Mouse (Mus musculus) monocyte, adult 2 months (primary cell): Measurements from ENCODE around the gene Scg5.

Experiments
- DNase-seq, 2 experiments: peaks; one replicate each; pipeline ENCODE4 v3.0.0; 2022; ENCODE audit warnings: low spot score in 2 of 2, low read depth in 1 of 2

The Scg5 gene

GRCm38 (mm10) chr2:113806851-113807577, 21.9 kb downstream of the Scg5 start:
- no peak for DNase-seq

GRCm38 (mm10) chr2:113805765-113806164, 23.2 kb downstream of the Scg5 start:
- no peak for DNase-seq

GRCm38 (mm10) chr2:113803753-113804152, 25.2 kb downstream of the Scg5 start:
- DNase-seq, result no peak

GRCm38 (mm10) chr2:113800846-113801245, 28.1 kb downstream of the Scg5 start:
- DNase-seq, result no peak

- no peak for DNase-seq
Observed at GRCm38 (mm10) chr2:113798605-113799004, 30.3 kb downstream of the Scg5 start.

GRCm38 (mm10) chr2:113795186-113795585, 33.7 kb downstream of the Scg5 start:
- DNase-seq, result no peak

- DNase-seq, result no peak
Observed at GRCm38 (mm10) chr2:113793521-113793920, 35.4 kb downstream of the Scg5 start.

GRCm38 (mm10) chr2:113788821-113789387, 40.0 kb downstream of the Scg5 start:
- no peak for DNase-seq

GRCm38 (mm10) chr2:113787882-113788281, 41.0 kb downstream of the Scg5 start:
- DNase-seq, result no peak

- no peak for DNase-seq
Observed at GRCm38 (mm10) chr2:113784851-113785250, 44.1 kb downstream of the Scg5 start.

- DNase-seq, result no peak
Observed at GRCm38 (mm10) chr2:113781521-113781920, 47.4 kb downstream of the Scg5 start.

- DNase-seq, result no peak
Observed at GRCm38 (mm10) chr2:113781107-113781506, 47.8 kb downstream of the Scg5 start.

GRCm38 (mm10) chr2:113779336-113779735, 49.6 kb downstream of the Scg5 start:
- DNase-seq, result no peak

- no peak for DNase-seq
Observed at GRCm38 (mm10) chr2:113778036-113778435, 50.9 kb downstream of the Scg5 start.

GRCm38 (mm10) chr2:113776297-113776696, 52.6 kb downstream of the Scg5 start:
- no peak for DNase-seq

- no peak for DNase-seq
Observed at GRCm38 (mm10) chr2:113774150-113774805, 54.6 kb downstream of the Scg5 start.

GRCm38 (mm10) chr2:113768541-113769303, 60.2 kb downstream of the Scg5 start:
- no peak for DNase-seq

- DNase-seq, result no peak
Observed at GRCm38 (mm10) chr2:113765885-113766284, 63.0 kb downstream of the Scg5 start.

- no peak for DNase-seq
Observed at GRCm38 (mm10) chr2:113764968-113765367, 64.0 kb downstream of the Scg5 start.

GRCm38 (mm10) chr2:113758311-113759161, 70.4 kb downstream of the Scg5 start, which contains the start of gene Grem1:
TSS of gene Grem1 (minus strand) at chr2:113758646.
- no peak for DNase-seq
